In genomic region chr1:37384304-37384703, GRCm38 (mm10) we compare ENCODE assay signal across 31 mouse cellular contexts. TPM values are rescaled to one million over a fixed set of nuclear protein-coding genes. Genes with fewer than 3 reads are reported as not detected.
DNase-seq lines count a peak whose midpoint lies in the region; ATAC-seq and TF ChIP-seq lines count a peak whose summit lies in the region.
"Had no signal": no experiment of that assay in that cellular context is flagged by ENCODE, and none has a peak within 500 bp of the region (broad histone marks: within the 10 kb centered on the region; RNA-seq: fewer than 3 reads in every experiment).

No protein-coding gene starts in this region.

- no peak for TF ChIP-seq EP300 in heart, adult 2 months (IDR thresholded peaks at IDR 0.05; ENCODE audit: insufficient read depth, low read depth, low read length)

- WGBS in heart, embryonic 14.5 days = 49% methylated on average over 3 of the region's 3 CpGs
- 73% methylated on average over 3 of the region's 3 CpGs for WGBS in heart, adult 2 months
- WGBS in stomach, embryonic 15.5 days = 70% methylated on average over 3 of the region's 3 CpGs

- H3K79me2 ChIP-seq in heart, adult 2 months (replicated peaks; ENCODE audit: control insufficient read depth, insufficient read depth, low read length) = no peaks in the 10 kb centered on the region

- DNase-seq in gastrocnemius, adult 2 months = peak; percentile 3
- DNase-seq in gastrocnemius, adult 8-10 months (ENCODE audit: low spot score in 2 of 2) = no peak
- no peak for DNase-seq in heart, adult 2 months
- peak; percentile 8 for DNase-seq in NIH3T3 (ENCODE audit: low read depth)
- no peak for DNase-seq in thymus, postnatal 10 days (ENCODE audit: low spot score in 2 of 2)
- DNase-seq: adrenal gland, postnatal 25 days; cerebellum, adult 11-12 months; cerebellum, postnatal 10 days; gastrocnemius, postnatal 36 days; kidney, adult 18-20 months; kidney, postnatal 25 days; left cerebral cortex, postnatal 4 days; liver, postnatal 0 days; lung, postnatal 36 days; right cerebral cortex, adult 18-20 months; spleen, adult 18-20 months; thymus, postnatal 14 days had no signal

- peaks cover 25% of the 10 kb centered on the region for H3K36me3 ChIP-seq in heart, embryonic 14.5 days (ENCODE audit: control insufficient read depth, insufficient read depth, low read length)
- H3K36me3 ChIP-seq in heart, adult 2 months (ENCODE audit: control insufficient read depth, insufficient read depth, low read length) = no peaks in the 10 kb centered on the region
- 0 out of 2 replicates have a peak, but pooled peaks cover 4% of the 10 kb centered on the region for H3K36me3 ChIP-seq in stomach, embryonic 15.5 days
- H3K36me3 ChIP-seq: G1E had no signal

- ATAC-seq in heart, embryonic 14.5 days (ENCODE audit: insufficient number of reproducible peaks, insufficient read depth, low FRiP score, low read depth) = peak; percentile 58; the same call in 1 of the 2 replicates
- ATAC-seq in stomach, embryonic 15.5 days (ENCODE audit: insufficient read depth, low FRiP score, low read depth) = no peak
- no peak for ATAC-seq in activated CD4-positive, CD25-positive, alpha-beta regulatory T cell, adult 4 months
- ATAC-seq: forebrain, embryonic 14.5 days; inflammation-experienced regulatory T-cells, adult 6 months; liver, embryonic 12.5 days; liver, postnatal 0 days had no signal

- no peaks in the 10 kb centered on the region for H3K9me3 ChIP-seq in heart, embryonic 14.5 days (ENCODE audit: control insufficient read depth, low read length)
- H3K9me3 ChIP-seq in stomach, embryonic 15.5 days = no peaks in the 10 kb centered on the region
- H3K9me3 ChIP-seq: G1E; hindbrain, embryonic 10.5 days; hindbrain, embryonic 15.5 days; kidney, embryonic 15.5 days; liver, embryonic 12.5 days; megakaryocyte, embryonic 14.5 days; midbrain, embryonic 12.5 days; neural tube, embryonic 12.5 days had no signal

- no peak overlapping the region for H3K27ac ChIP-seq in gastrocnemius, adult 2 months
- peak overlapping the region; percentile 69 to 77 for H3K27ac ChIP-seq in heart, embryonic 14.5 days (replicated peaks in 1 of 2; ENCODE audit: control insufficient read depth in 1 of 2, insufficient read depth in 1 of 2, low read depth in 2 of 2, low read length in 2 of 2)
- no peak overlapping the region for H3K27ac ChIP-seq in heart, adult 2 months
- peak overlapping the region; percentile 31; the same call in 1 of the 2 replicates for H3K27ac ChIP-seq in stomach, embryonic 15.5 days
- H3K27ac ChIP-seq: hindbrain, embryonic 10.5 days; hindbrain, embryonic 15.5 days; kidney, embryonic 15.5 days; liver, embryonic 12.5 days; midbrain, embryonic 12.5 days; neural tube, embryonic 12.5 days had no signal

- H3K4me2 ChIP-seq in heart, embryonic 14.5 days (ENCODE audit: low read length) = no peak overlapping the region
- no peak overlapping the region for H3K4me2 ChIP-seq in stomach, embryonic 15.5 days
- H3K4me2 ChIP-seq: hindbrain, embryonic 15.5 days; kidney, embryonic 15.5 days; liver, embryonic 12.5 days; midbrain, embryonic 12.5 days; neural tube, embryonic 12.5 days had no signal

- intact Hi-C loops in gastrocnemius, adult 2 months (cut with DNase I) = no loop called here
- intact Hi-C loops in heart, adult 2 months (cut with DNase I) = no loop called here

- TF ChIP-seq POLR2A in heart, adult 2 months (IDR thresholded peaks at IDR 0.05; ENCODE audit: insufficient read depth, low read depth, low read length) = no peak

- TF ChIP-seq CTCF in gastrocnemius, adult 2 months (IDR thresholded peaks at IDR 0.05) = no peak
- no peak for TF ChIP-seq CTCF in heart, adult 2 months (IDR thresholded peaks at IDR 0.05)

- H3K27me3 ChIP-seq in heart, embryonic 14.5 days (ENCODE audit: control insufficient read depth, insufficient read depth, low read length) = no peaks in the 10 kb centered on the region
- H3K27me3 ChIP-seq in heart, adult 2 months (ENCODE audit: control insufficient read depth, insufficient read depth, low read length) = no peaks in the 10 kb centered on the region
- no peaks in the 10 kb centered on the region for H3K27me3 ChIP-seq in stomach, embryonic 15.5 days (replicated peaks)
- H3K27me3 ChIP-seq: hindbrain, embryonic 15.5 days; kidney, embryonic 15.5 days; liver, embryonic 12.5 days; megakaryocyte, embryonic 14.5 days; midbrain, embryonic 12.5 days; neural tube, embryonic 12.5 days had no signal

- H3K4me3 ChIP-seq in gastrocnemius, adult 2 months = no peak overlapping the region
- H3K4me3 ChIP-seq in heart, embryonic 14.5 days (ENCODE audit: control insufficient read depth in 1 of 2, insufficient read depth in 1 of 2, low read depth in 1 of 2, low read length in 2 of 2) = no peak overlapping the region
- no peak overlapping the region for H3K4me3 ChIP-seq in heart, adult 2 months
- no peak overlapping the region for H3K4me3 ChIP-seq in stomach, embryonic 15.5 days (replicated peaks)
- H3K4me3 ChIP-seq: hindbrain, embryonic 10.5 days; hindbrain, embryonic 15.5 days; kidney, embryonic 15.5 days; liver, embryonic 12.5 days; megakaryocyte, embryonic 14.5 days; midbrain, embryonic 12.5 days; myocyte; neural tube, embryonic 12.5 days had no signal

- H3K4me1 ChIP-seq in heart, embryonic 14.5 days (ENCODE audit: control insufficient read depth in 2 of 2, insufficient read depth in 2 of 2, low read length in 2 of 2) = peaks cover 32 to 42% of the 10 kb centered on the region in 2 experiments
- H3K4me1 ChIP-seq in heart, adult 2 months (ENCODE audit: control insufficient read depth, insufficient read depth, low read length) = peaks cover 5% of the 10 kb centered on the region
- no peaks in the 10 kb centered on the region for H3K4me1 ChIP-seq in stomach, embryonic 15.5 days
- H3K4me1 ChIP-seq: hindbrain, embryonic 10.5 days; hindbrain, embryonic 15.5 days; kidney, embryonic 15.5 days; liver, embryonic 12.5 days; midbrain, embryonic 12.5 days; neural tube, embryonic 12.5 days had no signal

- peak overlapping the region; percentile 16; the same call in 1 of the 2 replicates for H3K9ac ChIP-seq in heart, embryonic 14.5 days (ENCODE audit: low read length)
- no peak overlapping the region for H3K9ac ChIP-seq in heart, adult 2 months (ENCODE audit: low read depth, low read length)
- H3K9ac ChIP-seq in stomach, embryonic 15.5 days = no peak overlapping the region
- H3K9ac ChIP-seq: hindbrain, embryonic 15.5 days; kidney, embryonic 15.5 days; liver, embryonic 12.5 days; liver, postnatal 0 days; midbrain, embryonic 12.5 days; neural tube, embryonic 12.5 days had no signal

RNA-seq across cellular contexts. Expression of gene Coa5, which starts 45.6 kb away (rescaled TPM):
- 10 to 100 TPM; 81.0 to 88.5 TPM for total RNA-seq in gastrocnemius, adult 2 months (2021)
- total RNA-seq in gastrocnemius, adult 8-10 months (2022) = 100 to 1,000 TPM in 2 of 4 experiments, 10 to 100 TPM in 2; 79.7 to 115 (median 95.0) TPM
- 72.0 and 78.3 TPM in 2 replicates for polyA plus RNA-seq in heart, embryonic 14.5 days (2014; fragmentation: Nextera tagmentation; extraction: Ambion mirVana)
- 100 to 1,000 TPM in 1 of 2 experiments, 10 to 100 TPM in 1; 97.3 to 106 TPM for total RNA-seq in heart, adult 2 months (2021)
- polyA plus RNA-seq in heart, adult 2 months (2012; rRNA removed) = 100 and 178 TPM in 2 replicates
- polyA plus RNA-seq in stomach, embryonic 15.5 days (2015; fragmentation: Nextera tagmentation; extraction: Ambion mirVana) = 41.3 and 46.0 TPM in 2 replicates
- 10 to 100 TPM; 64.8 to 68.5 TPM for polyA plus RNA-seq in activated CD4-positive, CD25-positive, alpha-beta regulatory T cell, adult 4 months (2017; shearing (Covaris generic))

RNA-seq across cellular contexts. Expression of gene Unc50, which starts 45.6 kb away (rescaled TPM):
- total RNA-seq in gastrocnemius, adult 2 months (2021) = 10 to 100 TPM; 14.2 to 16.6 TPM
- 10 to 100 TPM in 3 of 4 experiments, 1 to 10 TPM in 1; 9.2 to 16.4 (median 15.3) TPM for total RNA-seq in gastrocnemius, adult 8-10 months (2022)
- polyA plus RNA-seq in heart, embryonic 14.5 days (2014; fragmentation: Nextera tagmentation; extraction: Ambion mirVana) = 83.8 and 91.0 TPM in 2 replicates
- total RNA-seq in heart, adult 2 months (2021) = 10 to 100 TPM; 32.0 to 33.6 TPM
- 25.6 and 58.9 TPM in 2 replicates for polyA plus RNA-seq in heart, adult 2 months (2012; rRNA removed)
- polyA plus RNA-seq in stomach, embryonic 15.5 days (2015; fragmentation: Nextera tagmentation; extraction: Ambion mirVana) = 128 and 132 TPM in 2 replicates
- polyA plus RNA-seq in activated CD4-positive, CD25-positive, alpha-beta regulatory T cell, adult 4 months (2017; shearing (Covaris generic)) = 10 to 100 TPM; 50.7 to 63.2 TPM

Comparison
In these comparisons a context has a peak if more than half of its experiments do, and no peak if none do; other contexts are left out.
1. DNase-seq: peak in gastrocnemius, adult 2 months (single experiment) and NIH3T3 (single experiment); none in gastrocnemius, adult 8-10 months (0 of 2), heart, adult 2 months (0 of 2) and thymus, postnatal 10 days (0 of 2).
2. H3K27ac ChIP-seq: peak in heart, embryonic 14.5 days (2 of 2) and stomach, embryonic 15.5 days (single experiment); none in gastrocnemius, adult 2 months (single experiment) and heart, adult 2 months (single experiment).